Mouse (Mus musculus): ENCODE results near the gene Jhy. TPM values are rescaled to one million over a fixed set of nuclear protein-coding genes. Genes with fewer than 3 reads are reported as not detected.

Jhy gene
- polyA plus RNA-seq, 1 experiment from 2014 or later = 0.38 TPM

- ATAC-seq (replicated peaks; ENCODE audit: insufficient number of reproducible peaks, low FRiP score, low TSS enrichment, low read depth) (no peak), DNase-seq (ENCODE audit: low spot score) (no peak)
- H3K36me3 ChIP-seq (replicated peaks; ENCODE audit: control insufficient read depth, insufficient read depth, low read depth, low read length) = no peaks in the 10 kb centered on the region
- H3K4me2 ChIP-seq (ENCODE audit: low read depth, low read length) = no peak overlapping the region
- H3K4me1 ChIP-seq (ENCODE audit: control insufficient read depth, insufficient read depth, low read length) = no peaks in the 10 kb centered on the region
- no peaks in the 10 kb centered on the region for H3K9me3 ChIP-seq (replicated peaks; ENCODE audit: control insufficient read depth, low read length)
- 65% methylated on average over 8 of the region's 8 CpGs for WGBS
- no peak overlapping the region for H3K4me3 ChIP-seq (ENCODE audit: low read depth, low read length)
- H3K9ac ChIP-seq (replicated peaks; ENCODE audit: low read length) = no peak overlapping the region
- no peaks in the 10 kb centered on the region for H3K27me3 ChIP-seq (ENCODE audit: control insufficient read depth, insufficient read depth, low read length)
- no peak overlapping the region for H3K27ac ChIP-seq (replicated peaks; ENCODE audit: low read depth, low read length)
These were observed 55.5 kb downstream of the Jhy start for GRCm38 (mm10) chr9:40908411-40908810.

GRCm38 (mm10) chr9:40907413-40907812 is 56.5 kb downstream of the Jhy start:
- ATAC-seq (replicated peaks; ENCODE audit: insufficient number of reproducible peaks, low FRiP score, low TSS enrichment, low read depth) = no peak
- no peak for DNase-seq (ENCODE audit: low spot score)
- H3K9me3 ChIP-seq (replicated peaks; ENCODE audit: control insufficient read depth, low read length) = no peaks in the 10 kb centered on the region

GRCm38 (mm10) chr9:40892456-40892855 is 71.5 kb downstream of the Jhy start:
- H3K36me3 ChIP-seq (replicated peaks; ENCODE audit: control insufficient read depth, insufficient read depth, low read depth, low read length) = no peaks in the 10 kb centered on the region
- H3K4me2 ChIP-seq (ENCODE audit: low read depth, low read length) = no peak overlapping the region
- H3K27ac ChIP-seq (replicated peaks; ENCODE audit: low read depth, low read length) = no peak overlapping the region
- H3K9ac ChIP-seq (replicated peaks; ENCODE audit: low read length) = no peak overlapping the region
- DNase-seq (ENCODE audit: low spot score) = no peak
- H3K9me3 ChIP-seq (replicated peaks; ENCODE audit: control insufficient read depth, low read length) = no peaks in the 10 kb centered on the region
- H3K4me1 ChIP-seq (ENCODE audit: control insufficient read depth, insufficient read depth, low read length) = no peaks in the 10 kb centered on the region
- H3K27me3 ChIP-seq (ENCODE audit: control insufficient read depth, insufficient read depth, low read length) = no peaks in the 10 kb centered on the region
- 65% methylated on average over 6 of the region's 6 CpGs for WGBS
- H3K4me3 ChIP-seq (ENCODE audit: low read depth, low read length) = no peak overlapping the region
- no peak for ATAC-seq (replicated peaks; ENCODE audit: insufficient number of reproducible peaks, low FRiP score, low TSS enrichment, low read depth)

More at GRCm38 (mm10) chr9:40907413-40907812, 56.5 kb downstream of the Jhy start:
- H3K27me3 ChIP-seq (ENCODE audit: control insufficient read depth, insufficient read depth, low read length) = no peaks in the 10 kb centered on the region
- no peak overlapping the region for H3K27ac ChIP-seq (replicated peaks; ENCODE audit: low read depth, low read length)
- no peak overlapping the region for H3K4me3 ChIP-seq (ENCODE audit: low read depth, low read length)
- no peak overlapping the region for H3K4me2 ChIP-seq (ENCODE audit: low read depth, low read length)
- H3K4me1 ChIP-seq (ENCODE audit: control insufficient read depth, insufficient read depth, low read length) = no peaks in the 10 kb centered on the region
- WGBS = 25% methylated on average over 8 of the region's 8 CpGs
- H3K36me3 ChIP-seq (replicated peaks; ENCODE audit: control insufficient read depth, insufficient read depth, low read depth, low read length) = no peaks in the 10 kb centered on the region
- H3K9ac ChIP-seq (replicated peaks; ENCODE audit: low read length) = no peak overlapping the region

DNA sequence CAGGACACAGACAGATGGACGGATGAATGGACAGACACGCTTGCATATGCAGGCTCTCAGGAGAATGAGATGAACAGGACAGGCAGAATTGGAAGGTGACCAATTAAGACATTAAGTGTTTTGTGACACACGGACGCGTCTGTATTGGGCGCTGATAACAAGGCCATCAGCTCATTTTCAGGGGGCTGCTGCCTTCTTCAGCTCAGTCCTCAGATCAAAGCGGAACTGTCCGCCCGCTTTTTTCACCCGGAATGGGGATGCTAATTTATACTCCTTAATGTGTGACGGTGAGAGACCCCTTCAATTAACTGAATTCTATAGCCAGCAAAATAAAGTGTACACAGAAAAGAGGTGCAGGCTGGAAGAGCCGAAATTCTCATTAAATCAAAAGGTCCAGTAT is 74.5 kb downstream of the Jhy start:
- H3K27me3 ChIP-seq (ENCODE audit: control insufficient read depth, insufficient read depth, low read length) = no peaks in the 10 kb centered on the region
- WGBS = 60% methylated on average over 12 of the region's 12 CpGs

GRCm38 (mm10) chr9:40885669-40886068 is 78.2 kb downstream of the Jhy start:
- Histone ChIP-seq H3K4me2 (ENCODE audit: low read depth, low read length) (no peak overlapping the region), H3K4me3 (ENCODE audit: low read depth, low read length) (no peak overlapping the region), H3K27ac (replicated peaks; ENCODE audit: low read depth, low read length) (no peak overlapping the region), H3K27me3 (ENCODE audit: control insufficient read depth, insufficient read depth, low read length) (no peaks in the 10 kb centered on the region; the same call in none of the 2 replicates), H3K4me1 (ENCODE audit: control insufficient read depth, insufficient read depth, low read length) (no peaks in the 10 kb centered on the region), H3K36me3 (replicated peaks; ENCODE audit: control insufficient read depth, insufficient read depth, low read depth, low read length) (no peaks in the 10 kb centered on the region), H3K9ac (replicated peaks; ENCODE audit: low read length) (no peak overlapping the region), H3K9me3 (replicated peaks; ENCODE audit: control insufficient read depth, low read length) (no peaks in the 10 kb centered on the region)
- no peak for ATAC-seq (replicated peaks; ENCODE audit: insufficient number of reproducible peaks, low FRiP score, low TSS enrichment, low read depth)
- 48% methylated on average over 10 of the region's 10 CpGs for WGBS
- DNase-seq (ENCODE audit: low spot score) = no peak

More for the DNA sequence above, 74.5 kb downstream of the Jhy start:
- H3K27ac ChIP-seq (replicated peaks; ENCODE audit: low read depth, low read length) = no peak overlapping the region
- no peak for ATAC-seq (replicated peaks; ENCODE audit: insufficient number of reproducible peaks, low FRiP score, low TSS enrichment, low read depth)
- no peaks in the 10 kb centered on the region for H3K4me1 ChIP-seq (ENCODE audit: control insufficient read depth, insufficient read depth, low read length)
- no peak overlapping the region for H3K4me3 ChIP-seq (ENCODE audit: low read depth, low read length)
- no peak overlapping the region for H3K4me2 ChIP-seq (ENCODE audit: low read depth, low read length)
- H3K36me3 ChIP-seq (replicated peaks; ENCODE audit: control insufficient read depth, insufficient read depth, low read depth, low read length) = no peaks in the 10 kb centered on the region
- H3K9me3 ChIP-seq (replicated peaks; ENCODE audit: control insufficient read depth, low read length) = no peaks in the 10 kb centered on the region
- DNase-seq (ENCODE audit: low spot score) = no peak
- no peak overlapping the region for H3K9ac ChIP-seq (replicated peaks; ENCODE audit: low read length)

DNA sequence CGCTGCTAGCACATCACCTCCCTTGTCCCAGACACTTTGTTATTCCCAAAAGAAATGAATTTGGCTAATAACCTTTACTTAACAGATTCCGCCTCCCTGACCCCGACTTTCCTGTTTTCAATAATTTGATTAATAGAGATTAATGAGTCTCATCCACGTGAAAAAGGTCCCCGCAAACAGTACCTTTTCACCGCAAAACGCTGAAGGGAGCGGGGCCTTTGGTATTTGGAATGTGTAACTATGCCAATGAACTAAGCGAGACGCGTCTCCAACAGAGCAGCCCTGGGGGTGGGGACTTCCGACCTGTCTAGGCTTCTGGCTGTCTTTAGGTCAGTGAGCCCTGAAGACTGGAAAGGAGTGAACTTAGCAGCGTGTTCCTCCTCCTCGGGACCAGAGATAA is 84.9 kb downstream of the Jhy start:
- no peak overlapping the region for H3K4me3 ChIP-seq (ENCODE audit: low read depth, low read length)
- no peak overlapping the region for H3K27ac ChIP-seq (replicated peaks; ENCODE audit: low read depth, low read length)
- whole genome bisulfite sequencing = under 1% methylated on average over 14 of the region's 14 CpGs
- no peak for DNase-seq (ENCODE audit: low spot score)
- H3K36me3 ChIP-seq (replicated peaks; ENCODE audit: control insufficient read depth, insufficient read depth, low read depth, low read length) = no peaks in the 10 kb centered on the region
- no peak for ATAC-seq (replicated peaks; ENCODE audit: insufficient number of reproducible peaks, low FRiP score, low TSS enrichment, low read depth)
- H3K4me1 ChIP-seq (ENCODE audit: control insufficient read depth, insufficient read depth, low read length) = no peaks in the 10 kb centered on the region; the same call in 1 of the 2 replicates
- H3K4me2 ChIP-seq (ENCODE audit: low read depth, low read length) = no peak overlapping the region
- peaks cover 58% of the 10 kb centered on the region for H3K27me3 ChIP-seq (ENCODE audit: control insufficient read depth, insufficient read depth, low read length)
- H3K9ac ChIP-seq (replicated peaks; ENCODE audit: low read length) = no peak overlapping the region
- H3K9me3 ChIP-seq (replicated peaks; ENCODE audit: control insufficient read depth, low read length) = no peaks in the 10 kb centered on the region

GRCm38 (mm10) chr9:40878291-40878945 is 85.5 kb downstream of the Jhy start:
- Histone ChIP-seq H3K4me3 (ENCODE audit: low read depth, low read length) (0 out of 2 replicates have a peak overlapping the region, but pooled peaks have one; percentile 3), H3K36me3 (replicated peaks; ENCODE audit: control insufficient read depth, insufficient read depth, low read depth, low read length) (no peaks in the 10 kb centered on the region), H3K9me3 (replicated peaks; ENCODE audit: control insufficient read depth, low read length) (no peaks in the 10 kb centered on the region), H3K27ac (replicated peaks; ENCODE audit: low read depth, low read length) (no peak overlapping the region), H3K9ac (replicated peaks; ENCODE audit: low read length) (no peak overlapping the region), H3K4me2 (ENCODE audit: low read depth, low read length) (no peak overlapping the region), H3K27me3 (ENCODE audit: control insufficient read depth, insufficient read depth, low read length) (peaks cover 62% of the 10 kb centered on the region), H3K4me1 (ENCODE audit: control insufficient read depth, insufficient read depth, low read length) (no peaks in the 10 kb centered on the region; the same call in 1 of the 2 replicates)
- WGBS = 1% methylated on average over 32 of the region's 32 CpGs
- DNase-seq (ENCODE audit: low spot score) = no peak
- no peak for ATAC-seq (replicated peaks; ENCODE audit: insufficient number of reproducible peaks, low FRiP score, low TSS enrichment, low read depth)

DNA sequence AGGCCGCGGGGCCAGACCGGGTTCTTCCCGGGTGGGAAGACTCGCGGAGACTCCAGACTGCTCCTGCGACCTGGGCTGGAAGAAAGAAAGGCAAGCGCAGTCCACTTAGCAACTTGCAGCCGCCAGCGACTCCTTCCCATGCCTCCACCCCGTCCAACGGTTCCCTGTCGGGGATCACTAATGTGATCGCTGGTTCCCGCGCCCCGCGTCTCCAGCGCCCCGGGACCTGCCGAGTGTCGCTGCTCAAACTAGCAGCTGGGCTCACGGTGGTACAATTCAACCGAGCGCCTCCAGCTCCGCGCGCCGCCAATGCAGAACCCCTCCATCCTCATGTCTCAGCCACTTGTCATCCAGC is 86.1 kb downstream of the Jhy start:
- H3K9me3 ChIP-seq (replicated peaks; ENCODE audit: control insufficient read depth, low read length) = no peaks in the 10 kb centered on the region
- DNase-seq (ENCODE audit: low spot score) (no peak), ATAC-seq (replicated peaks; ENCODE audit: insufficient number of reproducible peaks, low FRiP score, low TSS enrichment, low read depth) (no peak)
- H3K27ac ChIP-seq (replicated peaks; ENCODE audit: low read depth, low read length) = no peak overlapping the region
- H3K36me3 ChIP-seq (replicated peaks; ENCODE audit: control insufficient read depth, insufficient read depth, low read depth, low read length) = no peaks in the 10 kb centered on the region
- peaks cover 67% of the 10 kb centered on the region for H3K27me3 ChIP-seq (ENCODE audit: control insufficient read depth, insufficient read depth, low read length)
- no peaks in the 10 kb centered on the region; the same call in 1 of the 2 replicates for H3K4me1 ChIP-seq (ENCODE audit: control insufficient read depth, insufficient read depth, low read length)
- no peak overlapping the region for H3K9ac ChIP-seq (replicated peaks; ENCODE audit: low read length)
- 0 out of 2 replicates have a peak overlapping the region, but pooled peaks have one; percentile 3 for H3K4me3 ChIP-seq (ENCODE audit: low read depth, low read length)
- WGBS = under 1% methylated on average over 27 of the region's 29 CpGs
- peak overlapping the region; percentile 13; the same call in 1 of the 2 replicates for H3K4me2 ChIP-seq (ENCODE audit: low read depth, low read length)
